Mouse (Mus musculus): ENCODE data around the gene Pgs1. TPM values are rescaled to one million over a fixed set of nuclear protein-coding genes. Genes with fewer than 3 reads are reported as not detected.

Gene Pgs1
- total and polyA plus RNA-seq, 3 experiments: 10.0 to 37.6 (median 17.6) TPM

- ATAC-seq (ENCODE audit: extremely low read depth, insufficient number of reproducible peaks, low FRiP score, poor library complexity, severe bottlenecking): no peak
- TF ChIP-seq GATA2 (IDR thresholded peaks at IDR 0.05; ENCODE audit: borderline replicate concordance, low read depth, low read length): no peak
- no peak for TF ChIP-seq GATA1 (IDR thresholded peaks at IDR 0.05; ENCODE audit: borderline replicate concordance, low read length)
- no peak for TF ChIP-seq TAL1 (conservative IDR thresholded peaks at IDR 0.05; ENCODE audit: low read depth, low read length)
- TF ChIP-seq CTCF (IDR thresholded peaks at IDR 0.05; ENCODE audit: low read depth, low read length): no peak
- TF ChIP-seq POLR2AphosphoS5 (IDR thresholded peaks at IDR 0.05; ENCODE audit: insufficient replicate concordance, low read depth, low read length): no peak
- Histone ChIP-seq H3K27me3 (ENCODE audit: insufficient read depth, low read length) (no peaks in the 10 kb centered on the region), H3K4me1 (ENCODE audit: insufficient read depth, low read depth, low read length) (peaks cover 72% of the 10 kb centered on the region), H3K36me3 (replicated peaks) (peaks cover 93% of the 10 kb centered on the region), H3K9me3 (replicated peaks) (no peaks in the 10 kb centered on the region), H3K4me3 (ENCODE audit: low read depth, low read length) (no peak overlapping the region)
- DNase-seq (ENCODE audit: low spot score): no peak
Measured at GRCm38 (mm10) chr11:117996066-117996465, 10.0 kb downstream of the Pgs1 start.

GRCm38 (mm10) chr11:117997085-117997484, 11.0 kb downstream of the Pgs1 start:
- DNase-seq (ENCODE audit: low spot score) (no peak), ATAC-seq (ENCODE audit: extremely low read depth, insufficient number of reproducible peaks, low FRiP score, poor library complexity, severe bottlenecking) (no peak)
- peaks cover 66% of the 10 kb centered on the region for H3K4me1 ChIP-seq (ENCODE audit: insufficient read depth, low read depth, low read length)
- no peaks in the 10 kb centered on the region for H3K27me3 ChIP-seq (ENCODE audit: insufficient read depth, low read length)
- no peak for TF ChIP-seq TAL1 (conservative IDR thresholded peaks at IDR 0.05; ENCODE audit: low read depth, low read length)
- TF ChIP-seq POLR2AphosphoS5 (IDR thresholded peaks at IDR 0.05; ENCODE audit: insufficient replicate concordance, low read depth, low read length): no peak
- TF ChIP-seq GATA1 (IDR thresholded peaks at IDR 0.05; ENCODE audit: borderline replicate concordance, low read length): no peak
- no peak for TF ChIP-seq GATA2 (IDR thresholded peaks at IDR 0.05; ENCODE audit: borderline replicate concordance, low read depth, low read length)
- TF ChIP-seq CTCF (IDR thresholded peaks at IDR 0.05; ENCODE audit: low read depth, low read length): no peak
- H3K9me3 ChIP-seq (replicated peaks): no peaks in the 10 kb centered on the region
- peaks cover 93% of the 10 kb centered on the region for H3K36me3 ChIP-seq (replicated peaks)
- H3K4me3 ChIP-seq (ENCODE audit: low read depth, low read length): no peak overlapping the region

GRCm38 (mm10) chr11:117998356-117998755, 12.3 kb downstream of the Pgs1 start:
- Histone ChIP-seq H3K4me3 (ENCODE audit: low read depth, low read length) (no peak overlapping the region), H3K36me3 (replicated peaks) (peaks cover 93% of the 10 kb centered on the region), H3K4me1 (ENCODE audit: insufficient read depth, low read depth, low read length) (peaks cover 53% of the 10 kb centered on the region), H3K9me3 (replicated peaks) (no peaks in the 10 kb centered on the region), H3K27me3 (ENCODE audit: insufficient read depth, low read length) (no peaks in the 10 kb centered on the region)
- ATAC-seq (ENCODE audit: extremely low read depth, insufficient number of reproducible peaks, low FRiP score, poor library complexity, severe bottlenecking) (no peak), DNase-seq (ENCODE audit: low spot score) (no peak)
- no peak for TF ChIP-seq GATA1 (IDR thresholded peaks at IDR 0.05; ENCODE audit: borderline replicate concordance, low read length)
- no peak for TF ChIP-seq TAL1 (conservative IDR thresholded peaks at IDR 0.05; ENCODE audit: low read depth, low read length)

- Histone ChIP-seq H3K9me3 (replicated peaks) (no peaks in the 10 kb centered on the region), H3K4me3 (ENCODE audit: low read depth, low read length) (no peak overlapping the region), H3K27me3 (ENCODE audit: insufficient read depth, low read length) (no peaks in the 10 kb centered on the region), H3K36me3 (replicated peaks) (peaks cover 95% of the 10 kb centered on the region), H3K4me1 (ENCODE audit: insufficient read depth, low read depth, low read length) (peaks cover 43% of the 10 kb centered on the region)
- DNase-seq (ENCODE audit: low spot score) (no peak), ATAC-seq (ENCODE audit: extremely low read depth, insufficient number of reproducible peaks, low FRiP score, poor library complexity, severe bottlenecking) (no peak)
- TF ChIP-seq CTCF (IDR thresholded peaks at IDR 0.05; ENCODE audit: low read depth, low read length) (no peak), POLR2AphosphoS5 (IDR thresholded peaks at IDR 0.05; ENCODE audit: insufficient replicate concordance, low read depth, low read length) (no peak), GATA2 (IDR thresholded peaks at IDR 0.05; ENCODE audit: borderline replicate concordance, low read depth, low read length) (no peak), GATA1 (IDR thresholded peaks at IDR 0.05; ENCODE audit: borderline replicate concordance, low read length) (no peak), TAL1 (conservative IDR thresholded peaks at IDR 0.05; ENCODE audit: low read depth, low read length) (no peak)
Measured at GRCm38 (mm10) chr11:117999260-117999934, 13.3 kb downstream of the Pgs1 start.

GRCm38 (mm10) chr11:118000083-118000482, 14.0 kb downstream of the Pgs1 start:
- peaks cover 95% of the 10 kb centered on the region for H3K36me3 ChIP-seq (replicated peaks)
- peaks cover 36% of the 10 kb centered on the region for H3K4me1 ChIP-seq (ENCODE audit: insufficient read depth, low read depth, low read length)
- H3K9me3 ChIP-seq (replicated peaks): no peaks in the 10 kb centered on the region
- DNase-seq (ENCODE audit: low spot score) (no peak), ATAC-seq (ENCODE audit: extremely low read depth, insufficient number of reproducible peaks, low FRiP score, poor library complexity, severe bottlenecking) (no peak)
- no peak for TF ChIP-seq GATA1 (IDR thresholded peaks at IDR 0.05; ENCODE audit: borderline replicate concordance, low read length)
- no peak for TF ChIP-seq CTCF (IDR thresholded peaks at IDR 0.05; ENCODE audit: low read depth, low read length)
- no peak for TF ChIP-seq POLR2AphosphoS5 (IDR thresholded peaks at IDR 0.05; ENCODE audit: insufficient replicate concordance, low read depth, low read length)
- TF ChIP-seq TAL1 (conservative IDR thresholded peaks at IDR 0.05; ENCODE audit: low read depth, low read length): no peak
- no peak for TF ChIP-seq GATA2 (IDR thresholded peaks at IDR 0.05; ENCODE audit: borderline replicate concordance, low read depth, low read length)
- H3K27me3 ChIP-seq (ENCODE audit: insufficient read depth, low read length): no peaks in the 10 kb centered on the region
- no peak overlapping the region for H3K4me3 ChIP-seq (ENCODE audit: low read depth, low read length)

GRCm38 (mm10) chr11:118000565-118001215, 14.6 kb downstream of the Pgs1 start:
- H3K4me3 ChIP-seq (ENCODE audit: low read depth, low read length): peak overlapping the region; percentile 47; the same call in 1 of the 2 replicates
- peak; percentile 47 for DNase-seq (ENCODE audit: low spot score)
- TF ChIP-seq GATA2 (IDR thresholded peaks at IDR 0.05; ENCODE audit: borderline replicate concordance, low read depth, low read length) (no peak), TAL1 (conservative IDR thresholded peaks at IDR 0.05; ENCODE audit: low read depth, low read length) (no peak), GATA1 (IDR thresholded peaks at IDR 0.05; ENCODE audit: borderline replicate concordance, low read length) (no peak), CTCF (IDR thresholded peaks at IDR 0.05; ENCODE audit: low read depth, low read length) (no peak), POLR2AphosphoS5 (IDR thresholded peaks at IDR 0.05; ENCODE audit: insufficient replicate concordance, low read depth, low read length) (no peak)
- peaks cover 96% of the 10 kb centered on the region for H3K36me3 ChIP-seq (replicated peaks)
- no peaks in the 10 kb centered on the region for H3K27me3 ChIP-seq (ENCODE audit: insufficient read depth, low read length)
- H3K9me3 ChIP-seq (replicated peaks): no peaks in the 10 kb centered on the region
- H3K4me1 ChIP-seq (ENCODE audit: insufficient read depth, low read depth, low read length): peaks cover 30% of the 10 kb centered on the region
- ATAC-seq (ENCODE audit: extremely low read depth, insufficient number of reproducible peaks, low FRiP score, poor library complexity, severe bottlenecking): peak; percentile 76
